Comparison of ENCODE assay signal across 16 mouse cellular contexts in the genomic region with DNA sequence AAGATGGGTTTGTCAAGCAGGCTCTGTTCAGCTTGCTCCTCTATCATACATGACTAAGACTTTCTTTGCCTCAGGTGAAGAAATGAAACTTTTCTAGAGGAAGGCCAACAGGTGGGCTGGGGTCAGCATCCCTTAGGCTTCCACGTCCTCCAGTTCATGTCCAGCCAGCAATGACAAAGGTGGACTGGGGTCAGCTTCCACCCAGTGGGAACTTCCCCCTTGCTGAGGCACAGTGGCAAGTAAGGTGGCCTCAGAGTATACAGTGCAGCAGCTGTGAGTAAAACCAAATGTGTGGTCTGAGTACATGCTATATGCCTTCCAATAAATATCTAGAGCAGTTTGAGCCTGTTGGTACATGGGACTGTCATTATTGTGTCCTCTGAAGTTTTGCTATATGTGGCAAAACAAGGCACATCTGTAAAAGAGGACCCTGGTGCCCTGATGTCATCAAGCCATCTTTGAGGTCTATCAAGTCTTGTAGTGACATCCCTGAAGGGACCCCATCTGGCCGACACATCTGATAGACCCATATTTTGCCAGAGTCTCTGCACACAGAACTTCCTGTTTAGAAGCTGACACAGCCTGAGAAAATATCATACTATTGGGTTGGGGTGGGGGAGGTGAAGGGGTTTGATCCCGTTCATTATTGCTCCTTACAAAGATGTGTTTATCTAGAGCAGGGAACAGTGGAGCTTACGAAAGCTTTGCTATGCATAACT.
"Had no signal": no experiment of that assay in that cellular context is flagged by ENCODE, and none has a peak within 500 bp of the region (broad histone marks: within the 10 kb centered on the region; RNA-seq: fewer than 3 reads in every experiment).

No protein-coding gene starts in this region.

- H3K27me3 ChIP-seq: midbrain, embryonic 12.5 days; neural tube, embryonic 12.5 days; stomach, embryonic 15.5 days had no signal

- H3K36me3 ChIP-seq: midbrain, embryonic 12.5 days; neural tube, embryonic 12.5 days; stomach, embryonic 15.5 days had no signal

- DNase-seq: lung, adult 18-20 months; lung, embryonic 14.5 days; lung, postnatal 10 days; lung, postnatal 4 days; midbrain, embryonic 14.5 days; right cerebral cortex, postnatal 14 days; thymus, adult 2 months; thymus, postnatal 25 days; thymus, postnatal 4 days had no signal

- H3K9ac ChIP-seq: liver, embryonic 14.5 days; lung, embryonic 14.5 days; midbrain, embryonic 12.5 days; neural tube, embryonic 12.5 days; stomach, embryonic 15.5 days had no signal

- H3K27ac ChIP-seq: liver, embryonic 14.5 days; midbrain, embryonic 12.5 days; neural tube, embryonic 12.5 days; stomach, embryonic 15.5 days; stomach, postnatal 0 days had no signal

- H3K9me3 ChIP-seq: midbrain, embryonic 12.5 days; neural tube, embryonic 12.5 days; stomach, embryonic 15.5 days had no signal

- H3K4me3 ChIP-seq: megakaryocyte, embryonic 14.5 days; midbrain, embryonic 12.5 days; neural tube, embryonic 12.5 days; stomach, embryonic 15.5 days had no signal

- H3K4me1 ChIP-seq: midbrain, embryonic 12.5 days; neural tube, embryonic 12.5 days; stomach, embryonic 15.5 days had no signal

- H3K4me2 ChIP-seq: lung, embryonic 14.5 days; midbrain, embryonic 12.5 days; neural tube, embryonic 12.5 days; stomach, embryonic 15.5 days had no signal

- ATAC-seq: midbrain, embryonic 16.5 days had no signal
